Mouse (Mus musculus): ENCODE results near the gene Timm10.

The Timm10 gene

GRCm38 (mm10) chr2:84859991-84860780, 33.4 kb downstream of the Timm10 start:
- DNase-seq (ENCODE audit: low spot score) = no peak

- no peak for DNase-seq (ENCODE audit: low spot score)
These were observed 34.6 kb downstream of the Timm10 start for GRCm38 (mm10) chr2:84861430-84861829.

- DNase-seq (ENCODE audit: low spot score) = no peak
These were observed 35.4 kb downstream of the Timm10 start for GRCm38 (mm10) chr2:84862231-84862630.

GRCm38 (mm10) chr2:84865616-84866571, 39.1 kb downstream of the Timm10 start:
- no peak for DNase-seq (ENCODE audit: low spot score)

- DNase-seq (ENCODE audit: low spot score) = peak; percentile 75
These were observed 41.7 kb downstream of the Timm10 start for GRCm38 (mm10) chr2:84868521-84868943.

- no peak for DNase-seq (ENCODE audit: low spot score)
These were observed 42.2 kb downstream of the Timm10 start for GRCm38 (mm10) chr2:84868977-84869376.

- peak; percentile 49 for DNase-seq (ENCODE audit: low spot score)
These were observed 43.9 kb downstream of the Timm10 start for GRCm38 (mm10) chr2:84870623-84871160.

- no peak for DNase-seq (ENCODE audit: low spot score)
These were observed 45.4 kb downstream of the Timm10 start for GRCm38 (mm10) chr2:84872105-84872716.

- DNase-seq (ENCODE audit: low spot score) = no peak
These were observed 49.0 kb downstream of the Timm10 start for GRCm38 (mm10) chr2:84875842-84876241.

Measured in spleen, adult 12 weeks (tissue).